Mouse (Mus musculus) midbrain, embryonic 16.5 days (tissue): ENCODE measurements at regions not wholly inside any gene's neighbourhood (a gene's known extent, or its start where the extent isn't known, plus 50 kb on each side); places are given as distances from the start of the nearest gene placed in this dataset.
"Not testable (repeated sequence)": the region's sequence is repeated elsewhere in the genome, so short reads cannot be mapped to it uniquely, and the experiment has no call there.

ENCODE experiments used
- ATAC-seq: fragments of 200-750 bp; cut with Nextera tagmentation; 2 replicates; pipeline ENCODE4 v1.8.0; 2017; ENCODE audit warnings: moderate TSS enrichment
- H3K27ac ChIP-seq: fragments of 300-500 bp; sonication (generic); 2 replicates; pipeline ENCODE4 v1.5.1; 2014; ENCODE audit warnings: mild to moderate bottlenecking, low read length, mixed read lengths
- H3K27me3 ChIP-seq: fragments of 300-500 bp; sonication (generic); 2 replicates; pipeline ENCODE4 v1.6.1; 2014; ENCODE audit warnings: low read depth, low read length, mixed read lengths; ENCODE audit not compliant: control insufficient read depth, insufficient read depth
- H3K36me3 ChIP-seq: fragments of 300-500 bp; sonication (generic); 2 replicates; pipeline ENCODE4 v1.6.1; 2014; ENCODE audit warnings: mild to moderate bottlenecking, low read length, moderate library complexity, mixed read lengths; ENCODE audit not compliant: control insufficient read depth, insufficient read depth
- H3K4me1 ChIP-seq: fragments of 300-500 bp; sonication (generic); 2 replicates; pipeline ENCODE4 v1.6.1; 2014; ENCODE audit warnings: mild to moderate bottlenecking, low read length, mixed read lengths; ENCODE audit not compliant: control insufficient read depth, insufficient read depth
- H3K4me2 ChIP-seq: fragments of 300-500 bp; sonication (generic); 2 replicates; pipeline ENCODE4 v1.6.1; 2014; ENCODE audit warnings: mild to moderate bottlenecking, low read length, mixed read lengths
- H3K4me3 ChIP-seq: fragments of 300-500 bp; sonication (generic); 2 replicates; pipeline ENCODE4 v1.5.1; 2014; ENCODE audit warnings: low read depth, mild to moderate bottlenecking, low read length, moderate library complexity, mixed read lengths
- H3K9ac ChIP-seq: fragments of 300-500 bp; sonication (generic); 2 replicates; pipeline ENCODE4 v1.6.1; 2014; ENCODE audit warnings: low read depth, low read length, mixed read lengths
- H3K9me3 ChIP-seq: fragments of 300-500 bp; sonication (generic); replicated peaks from 2 replicates; pipeline ENCODE4 v1.6.1; 2014; ENCODE audit warnings: mild to moderate bottlenecking, low read length, mixed read lengths; ENCODE audit not compliant: control insufficient read depth, poor library complexity, severe bottlenecking
- WGBS: fragments of 180-500 bp; shearing (Covaris S2); extraction: QIAGEN DNeasy Blood & Tissue Kit; methylation state at CpG from one replicate; pipeline ENCODE4 v1.1.7; 2014; 5-methylcytosine and 5-hydroxymethylcytosine counted together

DNA sequence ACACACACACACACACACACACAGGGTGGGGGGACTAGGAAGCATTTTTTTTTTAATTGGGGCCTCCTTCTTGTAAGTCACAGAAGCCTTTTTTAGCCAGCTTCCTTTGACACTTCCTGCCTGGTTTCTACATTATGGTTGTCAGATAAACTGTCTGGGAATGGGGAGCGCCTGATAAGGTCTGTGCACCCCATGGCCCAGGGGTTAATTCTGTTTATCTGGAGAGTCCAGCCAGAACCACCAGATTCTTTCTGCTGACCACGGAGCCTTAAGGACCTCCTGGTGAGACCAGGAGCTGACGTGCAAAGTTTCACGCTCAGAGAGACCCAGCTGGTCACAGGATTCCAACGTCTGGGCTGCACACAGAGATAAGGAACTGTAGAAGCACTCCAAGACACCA, 153.4 kb downstream of the Cand1 start:
- Histone ChIP-seq H3K4me2 (no peak overlapping the region), H3K4me3 (no peak overlapping the region), H3K36me3 (no peaks in the 10 kb centered on the region), H3K9ac (no peak overlapping the region), H3K4me1 (no peaks in the 10 kb centered on the region), H3K27ac (no peak overlapping the region), H3K9me3 (no peaks in the 10 kb centered on the region), H3K27me3 (no peaks in the 10 kb centered on the region)
- whole genome bisulfite sequencing = 68% methylated on average over 5 of the region's 5 CpGs
- ATAC-seq = no peak

DNA sequence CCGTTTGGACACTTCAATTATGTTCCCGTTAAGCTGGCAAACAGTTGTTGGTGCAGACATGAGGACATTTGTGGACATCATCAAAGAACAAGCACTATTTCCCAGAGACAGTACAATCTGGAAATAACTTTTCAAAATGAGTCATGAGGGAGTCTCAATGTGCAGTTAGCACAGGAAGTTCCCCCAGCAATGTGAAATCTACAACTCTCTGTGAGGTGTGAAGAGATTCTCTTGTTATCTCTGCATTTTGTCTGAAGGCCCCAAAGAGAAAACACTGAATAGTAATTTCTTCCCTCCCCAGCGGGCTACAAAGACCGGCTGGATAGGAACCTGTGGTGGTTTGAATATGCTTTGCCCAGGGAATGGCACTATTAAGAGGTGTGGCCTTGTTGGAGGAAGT, 156.4 kb downstream of the Cand1 start:
- H3K9ac ChIP-seq = no peak overlapping the region
- H3K9me3 ChIP-seq = no peaks in the 10 kb centered on the region
- 83% methylated on average over 4 of the region's 4 CpGs for WGBS
- ATAC-seq = no peak
- H3K4me2 ChIP-seq = no peak overlapping the region
- H3K4me1 ChIP-seq = no peaks in the 10 kb centered on the region
- H3K27ac ChIP-seq = no peak overlapping the region
- H3K36me3 ChIP-seq = no peaks in the 10 kb centered on the region
- no peak overlapping the region for H3K4me3 ChIP-seq
- H3K27me3 ChIP-seq = no peaks in the 10 kb centered on the region

- no peak for ATAC-seq
- Histone ChIP-seq H3K9ac (no peak overlapping the region), H3K36me3 (no peaks in the 10 kb centered on the region), H3K27ac (no peak overlapping the region), H3K27me3 (no peaks in the 10 kb centered on the region), H3K4me3 (no peak overlapping the region), H3K9me3 (no peaks in the 10 kb centered on the region), H3K4me1 (no peaks in the 10 kb centered on the region), H3K4me2 (no peak overlapping the region)
- 82% methylated on average over 2 of the region's 2 CpGs for WGBS
Observed at GRCm38 (mm10) chr10:119082861-119083260, 157.0 kb downstream of the Cand1 start.

DNA sequence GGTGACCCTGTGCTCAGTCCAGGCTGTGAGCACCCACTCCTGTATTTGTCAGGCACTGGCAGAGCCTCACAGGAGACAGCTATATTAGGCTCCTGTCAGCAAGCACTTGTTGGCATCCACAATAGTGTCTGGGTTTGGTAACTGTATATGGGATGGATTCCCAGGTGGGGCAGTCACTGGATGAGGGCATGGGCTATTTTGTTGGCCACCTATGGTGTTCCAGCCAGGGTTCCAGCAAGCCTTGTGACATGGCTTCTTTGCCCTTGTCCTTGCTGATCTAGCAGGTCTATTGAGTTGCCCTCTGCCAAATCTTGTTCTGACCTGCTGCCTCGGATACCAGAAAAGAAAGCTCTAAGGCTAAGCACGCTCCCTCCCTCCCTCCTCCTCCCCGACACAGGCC, 158.1 kb downstream of the Cand1 start:
- H3K4me3 ChIP-seq, H3K9ac ChIP-seq, ATAC-seq, H3K36me3 ChIP-seq, H3K27ac ChIP-seq, H3K9me3 ChIP-seq, H3K4me2 ChIP-seq, H3K27me3 ChIP-seq, H3K4me1 ChIP-seq: not testable (repeated sequence)
- 52% methylated on average over 3 of the region's 3 CpGs for WGBS

DNA sequence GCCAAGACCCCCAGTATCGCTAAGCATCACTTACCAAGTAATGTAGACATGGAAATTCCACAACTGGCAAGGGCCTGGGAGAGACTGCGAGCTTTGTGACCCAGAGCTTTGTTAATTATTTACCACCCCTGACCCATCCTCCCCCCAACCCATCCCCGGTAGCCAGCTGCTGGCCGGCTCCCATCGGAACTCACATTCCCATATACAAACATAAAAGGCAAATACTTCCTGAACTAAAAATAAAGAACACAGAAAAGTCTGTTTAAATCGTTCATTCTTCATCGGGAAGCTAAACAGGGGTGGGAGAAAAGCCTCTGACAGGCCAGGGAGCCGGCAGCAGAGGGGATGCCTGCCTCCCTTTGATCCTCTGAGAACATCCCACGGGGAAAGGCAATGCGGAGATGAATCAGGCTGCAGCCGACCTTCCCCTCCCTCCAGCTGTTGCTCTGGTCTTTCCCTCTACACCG, 163.7 kb downstream of the Cand1 start:
- no peaks in the 10 kb centered on the region for H3K36me3 ChIP-seq
- no peaks in the 10 kb centered on the region for H3K9me3 ChIP-seq
- no peak overlapping the region for H3K27ac ChIP-seq
- 12% methylated on average over 12 of the region's 12 CpGs for WGBS
- no peak overlapping the region for H3K4me3 ChIP-seq
- no peaks in the 10 kb centered on the region for H3K27me3 ChIP-seq
- peak overlapping the region; percentile 14; the same call in 1 of the 2 replicates for H3K4me2 ChIP-seq
- no peak overlapping the region for H3K9ac ChIP-seq
- H3K4me1 ChIP-seq = peaks cover 4% of the 10 kb centered on the region; the same call in 1 of the 2 replicates
- no peak for ATAC-seq

DNA sequence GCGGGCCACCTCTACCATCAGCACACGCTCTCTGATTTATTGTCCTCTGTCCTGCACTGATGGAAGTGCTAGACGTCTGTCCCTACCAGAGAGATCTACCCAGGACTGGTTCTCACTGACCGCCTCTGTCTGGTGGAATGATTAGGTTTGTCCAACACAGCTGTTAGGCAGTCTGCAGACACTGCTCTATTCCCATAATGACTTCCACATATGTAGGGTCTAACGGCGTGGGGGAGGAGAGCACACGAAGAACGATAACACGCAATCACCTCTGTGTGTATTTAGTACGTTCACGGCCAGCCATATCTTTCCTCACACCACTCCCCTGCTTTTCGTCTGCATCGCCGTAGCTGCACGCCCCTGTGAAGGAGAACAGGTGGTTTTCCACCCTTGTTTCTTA, 165.0 kb downstream of the Cand1 start:
- Histone ChIP-seq H3K4me3 (no peak overlapping the region), H3K27me3 (no peaks in the 10 kb centered on the region), H3K4me1 (peaks cover 4% of the 10 kb centered on the region; the same call in 1 of the 2 replicates), H3K9me3 (no peaks in the 10 kb centered on the region), H3K9ac (no peak overlapping the region), H3K27ac (no peak overlapping the region), H3K36me3 (no peaks in the 10 kb centered on the region), H3K4me2 (no peak overlapping the region)
- WGBS = 90% methylated on average over 15 of the region's 15 CpGs
- no peak for ATAC-seq

DNA sequence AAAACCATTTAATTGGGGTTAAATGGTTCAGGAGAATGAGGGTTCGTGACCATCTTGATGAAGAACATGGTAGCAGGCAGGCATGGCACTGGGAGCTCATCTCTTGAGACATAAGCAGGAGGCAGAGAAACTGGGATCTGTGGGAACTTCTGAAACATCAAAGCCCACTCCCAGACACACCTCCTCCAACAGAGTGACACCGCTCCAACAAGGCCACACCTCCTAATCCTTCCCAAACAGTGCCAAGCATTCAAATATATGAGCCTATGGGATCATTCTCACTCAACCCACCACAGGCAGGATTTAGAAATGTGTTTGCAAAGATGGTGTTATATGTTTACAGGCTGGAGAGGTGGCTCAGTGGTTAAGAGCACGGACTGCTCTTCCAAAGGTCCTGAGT, 165.9 kb downstream of the Cand1 start:
- Histone ChIP-seq H3K4me1 (peaks cover 4% of the 10 kb centered on the region; the same call in 1 of the 2 replicates), H3K9ac (no peak overlapping the region), H3K9me3 (no peaks in the 10 kb centered on the region), H3K27ac (no peak overlapping the region), H3K36me3 (no peaks in the 10 kb centered on the region), H3K4me3 (no peak overlapping the region), H3K4me2 (no peak overlapping the region), H3K27me3 (no peaks in the 10 kb centered on the region)
- ATAC-seq = no peak
- 90% methylated on average over 3 of the region's 3 CpGs for WGBS

GRCm38 (mm10) chr10:119069410-119069809, 170.4 kb downstream of the Cand1 start:
- Histone ChIP-seq H3K9ac (no peak overlapping the region), H3K9me3 (no peaks in the 10 kb centered on the region), H3K27ac (no peak overlapping the region), H3K27me3 (no peaks in the 10 kb centered on the region), H3K4me1 (peaks cover 7% of the 10 kb centered on the region), H3K4me2 (no peak overlapping the region), H3K36me3 (no peaks in the 10 kb centered on the region), H3K4me3 (no peak overlapping the region)
- ATAC-seq = no peak
- WGBS = 88% methylated on average over 11 of the region's 11 CpGs

- Histone ChIP-seq H3K27ac (no peak overlapping the region), H3K4me1 (peaks cover 7% of the 10 kb centered on the region), H3K9ac (no peak overlapping the region), H3K27me3 (no peaks in the 10 kb centered on the region), H3K4me2 (no peak overlapping the region), H3K9me3 (no peaks in the 10 kb centered on the region), H3K4me3 (no peak overlapping the region), H3K36me3 (no peaks in the 10 kb centered on the region)
- 87% methylated on average over 6 of the region's 6 CpGs for WGBS
- no peak for ATAC-seq
Observed at GRCm38 (mm10) chr10:119067838-119068237, 172.0 kb downstream of the Cand1 start.

GRCm38 (mm10) chr10:119067366-119067765, 172.5 kb downstream of the Cand1 start:
- no peaks in the 10 kb centered on the region for H3K9me3 ChIP-seq
- ATAC-seq = no peak
- H3K36me3 ChIP-seq = no peaks in the 10 kb centered on the region

More at GRCm38 (mm10) chr10:119067366-119067765, 172.5 kb downstream of the Cand1 start:
- Histone ChIP-seq H3K4me1 (peaks cover 7% of the 10 kb centered on the region), H3K27ac (no peak overlapping the region), H3K9ac (no peak overlapping the region), H3K4me2 (no peak overlapping the region), H3K27me3 (no peaks in the 10 kb centered on the region), H3K4me3 (no peak overlapping the region)
- 99% methylated on average over 8 of the region's 8 CpGs for WGBS
